Mouse (Mus musculus) adrenal gland, postnatal 4 days (tissue): Measurements from ENCODE around the gene Zfp106. TPM values are rescaled to one million over a fixed set of nuclear protein-coding genes. Genes with fewer than 3 reads are reported as not detected.

Experiments
- DNase-seq, 2 experiments: peaks; one replicate each; pipeline ENCODE4 v3.0.0; 2021 to 2022; ENCODE audit warnings: low spot score in 2 of 2, mixed read lengths in 2 of 2
- total RNA-seq, 2 experiments: library from RNA; stranded (reverse); gene quantifications; 2 replicates each; pipeline ENCODE4 v1.2.3; 2021

Gene Zfp106
- total RNA-seq, 2 experiments from 2014 or later: 104 TPM

- no peak for DNase-seq
These were observed 4.8 kb downstream of the Zfp106 start for GRCm38 (mm10) chr2:120558813-120559212.

GRCm38 (mm10) chr2:120556868-120557267, 6.8 kb downstream of the Zfp106 start:
- DNase-seq: no peak

- DNase-seq: no peak
These were observed 18.9 kb downstream of the Zfp106 start for GRCm38 (mm10) chr2:120544732-120545131.

- DNase-seq: peak; percentile 3 to 47
These were observed 23.9 kb downstream of the Zfp106 start for GRCm38 (mm10) chr2:120539778-120540208.

GRCm38 (mm10) chr2:120539333-120539732, 24.3 kb downstream of the Zfp106 start:
- no peak for DNase-seq

- no peak for DNase-seq
These were observed 32.4 kb downstream of the Zfp106 start for GRCm38 (mm10) chr2:120531223-120531622.

GRCm38 (mm10) chr2:120529531-120529930, 34.1 kb downstream of the Zfp106 start:
- DNase-seq: no peak

- no peak for DNase-seq
These were observed 36.9 kb downstream of the Zfp106 start for GRCm38 (mm10) chr2:120526771-120527170.

- DNase-seq: no peak
These were observed 45.0 kb downstream of the Zfp106 start for GRCm38 (mm10) chr2:120518547-120519210.

- DNase-seq: no peak
These were observed 49.5 kb downstream of the Zfp106 start for GRCm38 (mm10) chr2:120514181-120514580.

GRCm38 (mm10) chr2:120503992-120504391, 59.7 kb downstream of the Zfp106 start:
- DNase-seq: no peak

- DNase-seq: no peak
These were observed 60.5 kb downstream of the Zfp106 start for GRCm38 (mm10) chr2:120503094-120503493.

GRCm38 (mm10) chr2:120502605-120502990, 61.0 kb downstream of the Zfp106 start:
- DNase-seq: no peak

- DNase-seq: no peak
These were observed 61.6 kb downstream of the Zfp106 start for GRCm38 (mm10) chr2:120501931-120502604.

- DNase-seq: no peak
These were observed 62.3 kb downstream of the Zfp106 start for GRCm38 (mm10) chr2:120501136-120501918.

GRCm38 (mm10) chr2:120499971-120500471, 63.6 kb downstream of the Zfp106 start:
- no peak for DNase-seq

GRCm38 (mm10) chr2:120496511-120496910, 67.1 kb downstream of the Zfp106 start:
- DNase-seq: no peak

- no peak for DNase-seq
These were observed 70.4 kb downstream of the Zfp106 start for GRCm38 (mm10) chr2:120493254-120493653.

GRCm38 (mm10) chr2:120484241-120484640, 79.4 kb downstream of the Zfp106 start:
- DNase-seq: no peak

- no peak for DNase-seq
These were observed 80.9 kb downstream of the Zfp106 start for GRCm38 (mm10) chr2:120482506-120483389.

GRCm38 (mm10) chr2:120481921-120482320, 81.7 kb downstream of the Zfp106 start:
- no peak for DNase-seq
